Mouse (Mus musculus): Measurements from ENCODE around the gene Nob1. TPM values are rescaled to one million over a fixed set of nuclear protein-coding genes. Genes with fewer than 3 reads are reported as not detected.

Nob1 gene
- polyA plus RNA-seq, 1 experiment from 2014 or later, result 66.2 TPM

DNA sequence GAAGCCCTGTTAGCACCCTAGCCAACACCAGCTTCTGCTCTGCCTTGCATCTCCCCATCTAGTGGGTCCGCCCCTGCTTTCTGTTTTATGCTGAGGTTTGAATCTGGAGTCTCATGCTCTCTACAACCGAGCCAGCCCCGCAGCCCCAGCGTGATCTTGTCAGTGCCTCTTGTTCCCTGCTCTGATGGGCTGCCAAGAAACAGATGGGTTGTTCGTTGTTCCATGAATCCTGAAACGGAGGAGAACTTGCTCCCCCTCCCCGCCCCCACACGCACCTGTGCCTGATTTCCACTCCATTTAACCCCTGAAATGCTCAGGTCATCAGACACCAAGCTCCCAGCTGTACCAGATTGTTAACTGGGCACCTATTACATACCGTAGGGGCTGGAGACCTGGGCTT, 25.4 kb downstream of the Nob1 start:
- Histone ChIP-seq H3K4me3 (ENCODE audit: low read depth, low read length) (no peak overlapping the region), H3K4me2 (ENCODE audit: low read length) (no peak overlapping the region), H3K9me3 (ENCODE audit: control insufficient read depth, low read length) (no peaks in the 10 kb centered on the region), H3K36me3 (ENCODE audit: control insufficient read depth, insufficient read depth, low read length) (no peaks in the 10 kb centered on the region), H3K9ac (ENCODE audit: low read length) (no peak overlapping the region), H3K27ac (ENCODE audit: low read depth) (no peak overlapping the region), H3K27me3 (replicated peaks; ENCODE audit: control insufficient read depth, insufficient read depth, low read length) (no peaks in the 10 kb centered on the region), H3K4me1 (replicated peaks; ENCODE audit: control insufficient read depth, insufficient read depth, low read length) (0 out of 2 replicates have a peak, but pooled peaks cover 11% of the 10 kb centered on the region)
- DNase-seq (ENCODE audit: low spot score), result no peak
- no peak for ATAC-seq (replicated peaks; ENCODE audit: low FRiP score, low TSS enrichment, low read depth)
- WGBS, result 41% methylated on average over 9 of the region's 9 CpGs

DNA sequence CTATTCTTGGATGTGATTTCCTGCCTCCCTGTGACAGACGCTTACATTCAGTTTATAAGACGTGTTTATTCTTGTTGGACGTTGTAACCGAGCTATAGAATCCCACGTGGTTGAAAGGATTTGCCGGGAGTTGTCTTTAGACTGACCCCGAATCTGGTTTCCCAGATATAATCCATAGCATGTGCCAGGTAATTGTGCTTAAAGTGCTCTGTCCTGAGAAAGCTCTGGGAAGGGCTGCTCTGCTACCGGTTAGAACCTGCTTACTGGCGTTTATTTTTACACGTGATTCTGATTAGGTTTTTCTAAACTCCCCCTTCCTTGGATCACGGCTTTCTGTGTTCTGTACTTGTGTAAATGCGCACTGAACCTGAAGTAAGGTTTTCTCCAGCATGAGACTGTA, 27.2 kb downstream of the Nob1 start:
- H3K4me2 ChIP-seq (ENCODE audit: low read length), result no peak overlapping the region
- H3K27me3 ChIP-seq (replicated peaks; ENCODE audit: control insufficient read depth, insufficient read depth, low read length), result no peaks in the 10 kb centered on the region
- DNase-seq (ENCODE audit: low spot score), result no peak
- WGBS, result 42% methylated on average over 12 of the region's 12 CpGs
- H3K9ac ChIP-seq (ENCODE audit: low read length), result no peak overlapping the region
- H3K27ac ChIP-seq (ENCODE audit: low read depth), result no peak overlapping the region
- ATAC-seq (replicated peaks; ENCODE audit: low FRiP score, low TSS enrichment, low read depth), result no peak
- 0 out of 2 replicates have a peak, but pooled peaks cover 6% of the 10 kb centered on the region for H3K4me1 ChIP-seq (replicated peaks; ENCODE audit: control insufficient read depth, insufficient read depth, low read length)
- H3K36me3 ChIP-seq (ENCODE audit: control insufficient read depth, insufficient read depth, low read length), result no peaks in the 10 kb centered on the region
- no peak overlapping the region for H3K4me3 ChIP-seq (ENCODE audit: low read depth, low read length)
- no peaks in the 10 kb centered on the region for H3K9me3 ChIP-seq (ENCODE audit: control insufficient read depth, low read length)

DNA sequence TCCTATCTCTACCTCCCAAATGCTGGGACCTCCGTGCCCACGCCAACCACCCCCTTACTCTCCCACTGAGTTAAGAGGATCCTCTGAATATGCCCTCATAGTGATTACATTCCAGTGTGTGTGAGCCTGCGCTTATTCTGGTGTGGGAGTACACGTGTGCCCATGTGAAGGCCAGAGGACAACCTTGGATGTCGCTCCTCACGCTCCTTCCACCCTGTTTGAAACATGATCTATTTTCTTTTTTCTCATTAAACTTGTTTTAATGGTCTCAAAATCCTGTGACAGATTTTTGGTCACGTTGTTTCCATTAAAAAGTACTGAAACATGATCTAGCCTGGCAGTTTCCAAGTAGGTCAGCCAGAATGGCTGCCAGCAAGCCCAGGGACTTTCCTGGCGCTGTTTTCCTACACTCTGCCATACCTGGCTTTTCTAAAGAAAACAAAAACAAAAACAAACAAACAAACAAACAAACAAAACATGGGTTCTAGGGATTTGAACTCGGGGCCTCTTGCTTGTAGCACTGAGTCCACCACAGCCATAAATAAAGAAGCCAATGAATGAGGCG, 28.7 kb downstream of the Nob1 start:
- WGBS, result 86% methylated on average over 10 of the region's 10 CpGs
- Histone ChIP-seq H3K4me3 (ENCODE audit: low read depth, low read length) (no peak overlapping the region), H3K36me3 (ENCODE audit: control insufficient read depth, insufficient read depth, low read length) (no peaks in the 10 kb centered on the region), H3K4me2 (ENCODE audit: low read length) (no peak overlapping the region), H3K27me3 (replicated peaks; ENCODE audit: control insufficient read depth, insufficient read depth, low read length) (no peaks in the 10 kb centered on the region), H3K9me3 (ENCODE audit: control insufficient read depth, low read length) (no peaks in the 10 kb centered on the region), H3K4me1 (replicated peaks; ENCODE audit: control insufficient read depth, insufficient read depth, low read length) (no peaks in the 10 kb centered on the region), H3K27ac (ENCODE audit: low read depth) (no peak overlapping the region), H3K9ac (ENCODE audit: low read length) (no peak overlapping the region)
- ATAC-seq (replicated peaks; ENCODE audit: low FRiP score, low TSS enrichment, low read depth) (no peak), DNase-seq (ENCODE audit: low spot score) (no peak)

DNA sequence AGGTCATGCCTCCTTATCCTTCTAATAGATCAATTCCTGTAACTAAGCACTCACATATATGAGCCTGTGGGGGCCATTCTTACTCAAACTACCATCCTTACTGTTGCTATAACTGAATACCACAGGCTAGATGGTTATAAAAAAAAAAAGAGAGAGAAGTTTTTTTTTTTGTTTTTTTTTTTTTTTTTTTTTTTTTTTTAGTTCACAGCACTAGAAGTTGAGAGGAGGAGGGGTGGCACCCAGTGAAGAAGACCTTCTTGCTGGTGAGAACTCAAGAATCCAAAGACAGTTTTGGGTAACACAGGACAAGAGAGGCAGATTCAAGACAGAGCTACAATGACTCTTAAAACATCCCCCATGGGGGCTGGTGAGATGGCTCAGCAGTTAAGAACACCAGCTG, 29.5 kb downstream of the Nob1 start:
- Histone ChIP-seq H3K4me2 (ENCODE audit: low read length) (no peak overlapping the region), H3K36me3 (ENCODE audit: control insufficient read depth, insufficient read depth, low read length) (no peaks in the 10 kb centered on the region), H3K27ac (ENCODE audit: low read depth) (no peak overlapping the region), H3K9ac (ENCODE audit: low read length) (no peak overlapping the region), H3K9me3 (ENCODE audit: control insufficient read depth, low read length) (no peaks in the 10 kb centered on the region), H3K4me3 (ENCODE audit: low read depth, low read length) (no peak overlapping the region), H3K27me3 (replicated peaks; ENCODE audit: control insufficient read depth, insufficient read depth, low read length) (no peaks in the 10 kb centered on the region), H3K4me1 (replicated peaks; ENCODE audit: control insufficient read depth, insufficient read depth, low read length) (no peaks in the 10 kb centered on the region)
- ATAC-seq (replicated peaks; ENCODE audit: low FRiP score, low TSS enrichment, low read depth) (no peak), DNase-seq (ENCODE audit: low spot score) (no peak)

DNA sequence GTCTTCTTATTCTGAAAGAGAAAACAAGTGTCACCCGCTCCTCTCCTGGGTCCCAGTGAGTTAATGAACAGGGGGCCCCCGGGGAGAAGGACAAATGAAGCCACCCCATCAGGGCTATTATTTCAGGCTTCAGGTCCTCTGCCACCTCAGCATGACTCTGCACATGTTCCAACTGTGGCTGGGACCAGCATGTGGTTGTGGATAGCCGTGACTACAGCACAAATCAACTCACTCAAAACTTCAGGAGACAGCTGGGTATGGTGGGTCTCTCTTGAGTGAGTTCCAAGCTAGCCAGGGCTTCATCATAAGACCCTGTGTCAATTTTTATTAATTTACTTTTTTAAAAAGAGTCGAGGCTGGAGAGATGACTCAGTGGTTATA, 33.7 kb downstream of the Nob1 start:
- no peak for DNase-seq (ENCODE audit: low spot score)
- no peak overlapping the region for H3K4me2 ChIP-seq (ENCODE audit: low read length)
- H3K9me3 ChIP-seq (ENCODE audit: control insufficient read depth, low read length), result no peaks in the 10 kb centered on the region
- no peak overlapping the region for H3K9ac ChIP-seq (ENCODE audit: low read length)
- no peak overlapping the region for H3K4me3 ChIP-seq (ENCODE audit: low read depth, low read length)
- no peak overlapping the region for H3K27ac ChIP-seq (ENCODE audit: low read depth)
- no peaks in the 10 kb centered on the region; the same call in 1 of the 2 replicates for H3K4me1 ChIP-seq (replicated peaks; ENCODE audit: control insufficient read depth, insufficient read depth, low read length)
- ATAC-seq (replicated peaks; ENCODE audit: low FRiP score, low TSS enrichment, low read depth), result no peak
- 72% methylated on average over 4 of the region's 4 CpGs for WGBS
- H3K36me3 ChIP-seq (ENCODE audit: control insufficient read depth, insufficient read depth, low read length), result no peaks in the 10 kb centered on the region
- H3K27me3 ChIP-seq (replicated peaks; ENCODE audit: control insufficient read depth, insufficient read depth, low read length), result no peaks in the 10 kb centered on the region

DNA sequence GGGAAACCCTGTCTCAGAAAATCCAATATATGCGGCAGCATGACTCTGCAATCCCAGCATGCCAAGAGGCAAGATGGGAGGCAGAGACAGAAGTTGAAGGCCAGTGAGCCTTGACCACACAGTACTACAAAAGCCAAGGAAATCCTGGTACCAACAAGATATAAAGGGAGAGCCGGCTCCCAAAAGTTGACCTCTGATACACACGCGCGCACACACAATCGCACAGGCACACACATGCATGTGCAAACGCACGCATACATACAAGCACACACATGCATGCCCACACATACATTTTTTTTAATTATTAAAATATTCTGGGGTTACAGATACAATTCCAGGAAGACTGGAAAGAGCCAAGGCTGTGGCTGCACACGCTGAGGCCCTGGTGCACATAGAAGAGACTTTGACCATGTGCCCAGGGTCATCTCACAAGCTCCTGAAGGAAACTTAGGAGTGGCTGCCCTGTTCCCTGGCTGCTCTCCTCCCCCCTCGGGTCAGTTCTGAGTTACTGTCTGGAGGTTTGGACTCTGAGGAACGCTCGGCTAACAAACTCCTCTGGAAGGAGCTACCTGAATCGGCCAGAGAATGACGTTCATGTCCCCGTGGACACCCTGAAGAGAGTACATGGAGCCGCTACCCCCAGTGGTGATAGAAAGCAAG, 34.2 kb downstream of the Nob1 start:
- WGBS, result 93% methylated on average over 16 of the region's 16 CpGs
- H3K27ac ChIP-seq (ENCODE audit: low read depth), result no peak overlapping the region

DNA sequence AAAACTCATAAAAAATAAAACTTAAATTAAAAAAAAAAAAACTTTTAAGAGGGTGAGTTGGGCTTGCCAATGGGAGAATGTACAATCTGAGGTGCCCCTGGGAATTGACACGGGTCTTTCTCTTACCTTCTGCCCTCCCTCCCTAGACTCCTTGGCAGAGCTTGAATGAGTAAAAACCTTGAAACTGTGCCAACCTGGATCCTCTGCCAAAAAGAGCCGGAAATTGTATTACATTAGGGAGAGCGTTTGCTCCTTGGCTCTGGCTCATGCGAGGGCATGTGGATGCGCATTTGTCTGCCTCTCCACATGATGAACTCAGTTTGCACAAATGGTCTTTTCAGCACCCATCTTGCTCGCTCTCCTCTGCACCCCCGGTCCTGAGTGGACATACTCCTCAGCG, 35.3 kb downstream of the Nob1 start:
- Histone ChIP-seq H3K4me1 (replicated peaks; ENCODE audit: control insufficient read depth, insufficient read depth, low read length) (no peaks in the 10 kb centered on the region; the same call in 1 of the 2 replicates), H3K4me2 (ENCODE audit: low read length) (no peak overlapping the region), H3K36me3 (ENCODE audit: control insufficient read depth, insufficient read depth, low read length) (no peaks in the 10 kb centered on the region), H3K27ac (ENCODE audit: low read depth) (no peak overlapping the region), H3K9ac (ENCODE audit: low read length) (no peak overlapping the region), H3K4me3 (ENCODE audit: low read depth, low read length) (no peak overlapping the region), H3K9me3 (ENCODE audit: control insufficient read depth, low read length) (no peaks in the 10 kb centered on the region), H3K27me3 (replicated peaks; ENCODE audit: control insufficient read depth, insufficient read depth, low read length) (no peaks in the 10 kb centered on the region)
- 74% methylated on average over 8 of the region's 8 CpGs for WGBS
- ATAC-seq (replicated peaks; ENCODE audit: low FRiP score, low TSS enrichment, low read depth) (no peak), DNase-seq (ENCODE audit: low spot score) (no peak)

More for the DNA sequence above, 34.2 kb downstream of the Nob1 start:
- H3K27me3 ChIP-seq (replicated peaks; ENCODE audit: control insufficient read depth, insufficient read depth, low read length), result no peaks in the 10 kb centered on the region
- no peak overlapping the region for H3K4me3 ChIP-seq (ENCODE audit: low read depth, low read length)
- no peaks in the 10 kb centered on the region for H3K36me3 ChIP-seq (ENCODE audit: control insufficient read depth, insufficient read depth, low read length)
- no peak overlapping the region for H3K4me2 ChIP-seq (ENCODE audit: low read length)
- H3K9ac ChIP-seq (ENCODE audit: low read length), result no peak overlapping the region
- ATAC-seq (replicated peaks; ENCODE audit: low FRiP score, low TSS enrichment, low read depth) (no peak), DNase-seq (ENCODE audit: low spot score) (no peak)
- no peaks in the 10 kb centered on the region; the same call in 1 of the 2 replicates for H3K4me1 ChIP-seq (replicated peaks; ENCODE audit: control insufficient read depth, insufficient read depth, low read length)
- no peaks in the 10 kb centered on the region for H3K9me3 ChIP-seq (ENCODE audit: control insufficient read depth, low read length)

DNA sequence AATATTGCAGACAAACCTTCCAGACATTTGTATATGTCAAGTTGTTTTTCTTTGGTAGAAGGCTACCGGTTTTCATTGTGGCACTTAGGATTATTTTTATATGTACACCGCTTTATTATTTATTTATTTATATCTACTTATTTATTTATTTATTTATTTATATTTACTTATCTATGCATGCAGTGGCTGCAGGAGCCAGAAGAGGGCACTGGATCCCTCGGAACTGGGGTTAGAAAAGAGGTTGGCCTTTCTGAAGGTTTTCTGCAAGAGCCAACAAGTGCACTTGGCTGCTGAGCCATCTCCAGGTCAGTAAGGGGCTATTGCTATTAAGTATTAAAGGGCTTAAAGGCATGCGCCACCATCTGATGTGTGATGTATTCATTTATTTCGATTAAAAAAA, 37.0 kb downstream of the Nob1 start:
- no peak for DNase-seq (ENCODE audit: low spot score)
- Histone ChIP-seq H3K9ac (ENCODE audit: low read length) (no peak overlapping the region), H3K27ac (ENCODE audit: low read depth) (no peak overlapping the region), H3K4me2 (ENCODE audit: low read length) (no peak overlapping the region), H3K4me3 (ENCODE audit: low read depth, low read length) (no peak overlapping the region), H3K36me3 (ENCODE audit: control insufficient read depth, insufficient read depth, low read length) (no peaks in the 10 kb centered on the region), H3K4me1 (replicated peaks; ENCODE audit: control insufficient read depth, insufficient read depth, low read length) (no peaks in the 10 kb centered on the region; the same call in 1 of the 2 replicates), H3K27me3 (replicated peaks; ENCODE audit: control insufficient read depth, insufficient read depth, low read length) (no peaks in the 10 kb centered on the region), H3K9me3 (ENCODE audit: control insufficient read depth, low read length) (no peaks in the 10 kb centered on the region)
- WGBS, result 71% methylated on average over 5 of the region's 5 CpGs
- no peak for ATAC-seq (replicated peaks; ENCODE audit: low FRiP score, low TSS enrichment, low read depth)

DNA sequence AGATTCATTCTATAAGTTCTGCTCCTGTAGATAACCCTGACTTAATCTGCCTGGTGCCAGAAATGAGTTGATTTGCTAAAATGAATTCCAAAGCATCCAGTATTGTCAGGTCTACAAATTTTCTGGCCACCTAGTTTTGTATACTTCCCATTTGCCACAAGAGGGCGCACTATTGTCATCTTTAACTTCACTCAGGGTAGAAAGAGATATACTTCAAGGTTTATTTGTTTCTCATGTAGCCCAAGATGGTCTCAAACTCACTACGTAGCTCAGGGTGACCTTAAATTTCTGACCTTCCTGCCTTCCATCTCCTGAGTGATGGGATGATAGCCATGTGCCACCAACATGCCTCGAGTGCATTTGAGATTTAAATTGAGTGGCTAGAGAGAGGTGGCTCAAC, 38.2 kb downstream of the Nob1 start:
- no peak overlapping the region for H3K9ac ChIP-seq (ENCODE audit: low read length)
- WGBS, result 29% methylated on average over 3 of the region's 3 CpGs
- H3K4me1 ChIP-seq (replicated peaks; ENCODE audit: control insufficient read depth, insufficient read depth, low read length), result no peaks in the 10 kb centered on the region; the same call in 1 of the 2 replicates
- H3K27ac ChIP-seq (ENCODE audit: low read depth), result no peak overlapping the region
- DNase-seq (ENCODE audit: low spot score) (no peak), ATAC-seq (replicated peaks; ENCODE audit: low FRiP score, low TSS enrichment, low read depth) (no peak)
- H3K4me3 ChIP-seq (ENCODE audit: low read depth, low read length), result no peak overlapping the region
- H3K4me2 ChIP-seq (ENCODE audit: low read length), result no peak overlapping the region
- H3K9me3 ChIP-seq (ENCODE audit: control insufficient read depth, low read length), result no peaks in the 10 kb centered on the region
- no peaks in the 10 kb centered on the region for H3K27me3 ChIP-seq (replicated peaks; ENCODE audit: control insufficient read depth, insufficient read depth, low read length)
- no peaks in the 10 kb centered on the region for H3K36me3 ChIP-seq (ENCODE audit: control insufficient read depth, insufficient read depth, low read length)
